Mouse (Mus musculus): ENCODE results near the gene Bmpr1b.
A peak's percentile ranks its signal among the peaks of the same experiment; 100 is the strongest.

Gene Bmpr1b

GRCm38 (mm10) chr3:142040345-142040744 lies 128.9 kb downstream of the Bmpr1b start:
- DNase-seq (ENCODE audit: low spot score in 2 of 2), result peak in 1 of 2 experiments; percentile 18

GRCm38 (mm10) chr3:142034160-142034559 lies 135.1 kb downstream of the Bmpr1b start:
- DNase-seq (ENCODE audit: low spot score in 2 of 2), result no peak

GRCm38 (mm10) chr3:142019716-142020115 lies 149.5 kb downstream of the Bmpr1b start:
- DNase-seq (ENCODE audit: low spot score in 2 of 2), result no peak

GRCm38 (mm10) chr3:141984548-141984947 lies 184.7 kb downstream of the Bmpr1b start:
- DNase-seq (ENCODE audit: low spot score in 2 of 2), result no peak

- DNase-seq (ENCODE audit: low spot score in 2 of 2), result peak in 1 of 2 experiments; percentile 4
Measured at GRCm38 (mm10) chr3:141981613-141982432, 187.4 kb downstream of the Bmpr1b start.

GRCm38 (mm10) chr3:141966244-141966643 lies 203.0 kb downstream of the Bmpr1b start:
- DNase-seq (ENCODE audit: low spot score in 2 of 2), result no peak

- no peak for DNase-seq (ENCODE audit: low spot score in 2 of 2)
Measured at GRCm38 (mm10) chr3:141952931-141953330, 216.3 kb downstream of the Bmpr1b start.

GRCm38 (mm10) chr3:141950642-141951041 lies 218.6 kb downstream of the Bmpr1b start:
- DNase-seq (ENCODE audit: low spot score in 2 of 2), result no peak

GRCm38 (mm10) chr3:141948506-141948905 lies 220.7 kb downstream of the Bmpr1b start:
- no peak for DNase-seq (ENCODE audit: low spot score in 2 of 2)

- DNase-seq (ENCODE audit: low spot score in 2 of 2), result no peak
Measured at GRCm38 (mm10) chr3:141948096-141948495, 221.1 kb downstream of the Bmpr1b start.

GRCm38 (mm10) chr3:141946846-141947245 lies 222.4 kb downstream of the Bmpr1b start:
- DNase-seq (ENCODE audit: low spot score in 2 of 2), result no peak

GRCm38 (mm10) chr3:141943317-141943742 lies 225.9 kb downstream of the Bmpr1b start:
- DNase-seq (ENCODE audit: low spot score in 2 of 2), result no peak

- no peak for DNase-seq (ENCODE audit: low spot score in 2 of 2)
Measured at GRCm38 (mm10) chr3:141940207-141940606, 229.0 kb downstream of the Bmpr1b start.

- no peak for DNase-seq (ENCODE audit: low spot score in 2 of 2)
Measured at GRCm38 (mm10) chr3:141936594-141937272, 232.5 kb downstream of the Bmpr1b start.

- DNase-seq (ENCODE audit: low spot score in 2 of 2), result peak; percentile 12 to 32
Measured at GRCm38 (mm10) chr3:141932956-141933355, 236.3 kb downstream of the Bmpr1b start.

GRCm38 (mm10) chr3:141931372-141932092 lies 237.7 kb downstream of the Bmpr1b start:
- DNase-seq (ENCODE audit: low spot score in 2 of 2), result peak; percentile 10 to 18

GRCm38 (mm10) chr3:141923442-141923841 lies 245.8 kb downstream of the Bmpr1b start:
- DNase-seq (ENCODE audit: low spot score in 2 of 2), result no peak

- no peak for DNase-seq (ENCODE audit: low spot score in 2 of 2)
Measured at GRCm38 (mm10) chr3:141921161-141921560, 248.1 kb downstream of the Bmpr1b start.

- no peak for DNase-seq (ENCODE audit: low spot score in 2 of 2)
Measured at GRCm38 (mm10) chr3:141919661-141920060, 249.6 kb downstream of the Bmpr1b start.

GRCm38 (mm10) chr3:141917166-141917565 lies 252.1 kb downstream of the Bmpr1b start:
- no peak for DNase-seq (ENCODE audit: low spot score in 2 of 2)

GRCm38 (mm10) chr3:141915995-141916394 lies 253.2 kb downstream of the Bmpr1b start:
- no peak for DNase-seq (ENCODE audit: low spot score in 2 of 2)

GRCm38 (mm10) chr3:141914588-141914987 lies 254.6 kb downstream of the Bmpr1b start:
- DNase-seq (ENCODE audit: low spot score in 2 of 2), result no peak
